Mouse (Mus musculus) erythroblast, embryonic 14.5 days (primary cell): ENCODE measurements around the gene Pi4ka. TPM values are rescaled to one million over a fixed set of nuclear protein-coding genes. Genes with fewer than 3 reads are reported as not detected.
A peak's percentile ranks its signal among the peaks of the same experiment; 100 is the strongest.

ENCODE experiments used
- H3K27me3 ChIP-seq: 2 replicates; pipeline ENCODE4 v1.6.1; 2012; ENCODE audit warnings: inconsistent platforms; ENCODE audit not compliant: control insufficient read depth
- H3K36me3 ChIP-seq: 2 replicates; pipeline ENCODE4 v1.6.1; 2012; ENCODE audit warnings: mild to moderate bottlenecking, inconsistent platforms; ENCODE audit not compliant: control insufficient read depth
- H3K4me1 ChIP-seq: 2 replicates; pipeline ENCODE4 v1.6.1; 2012; ENCODE audit warnings: inconsistent platforms; ENCODE audit not compliant: control insufficient read depth
- H3K4me3 ChIP-seq: replicated peaks from 2 replicates; pipeline ENCODE3; 2012; ENCODE audit warnings: moderate library complexity, mild to moderate bottlenecking, inconsistent platforms
- H3K9me3 ChIP-seq: 2 replicates; pipeline ENCODE4 v1.6.1; 2012; ENCODE audit warnings: low read length, inconsistent platforms, mixed read lengths; ENCODE audit not compliant: control insufficient read depth
- GATA1 ChIP-seq: IDR thresholded peaks from 2 replicates; pipeline ENCODE4 v1.6.1; 2012; ENCODE audit warnings: low read length, inconsistent platforms, mixed read lengths
- TAL1 ChIP-seq: IDR thresholded peaks from 3 replicates; pipeline ENCODE4 v1.6.1; 2012; ENCODE audit warnings: low read length, inconsistent platforms, mixed read lengths
- polyA plus RNA-seq: library from polyadenylated mRNA; stranded (reverse); fragments of >175 nt; gene quantifications from 2 replicates; pipeline ENCODE4 v1.2.3, GENCODE M21; 2012

Pi4ka gene
- polyA plus RNA-seq, 1 experiment = 0.79 TPM

DNA sequence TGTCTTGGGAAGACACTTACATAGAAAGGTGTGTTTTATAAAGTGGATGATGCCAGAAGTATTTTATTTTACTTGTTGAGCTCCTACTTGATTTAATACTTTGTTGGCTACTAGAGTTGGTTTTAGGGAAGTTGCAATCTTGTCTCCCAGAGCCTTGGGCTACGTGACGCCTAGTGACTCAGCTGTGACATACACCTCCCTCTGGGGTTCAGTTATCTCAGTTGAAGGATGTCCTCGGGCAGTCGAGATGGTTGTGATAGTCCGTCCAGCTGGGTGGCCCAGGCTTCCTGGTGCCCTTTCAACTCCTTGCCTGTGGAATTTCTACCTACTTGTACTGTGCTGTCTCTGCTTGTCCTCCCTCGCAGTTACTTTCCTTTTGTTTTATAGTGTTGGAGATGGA, 157.0 kb downstream of the Pi4ka start:
- peak overlapping the region; percentile 26 for H3K4me3 ChIP-seq
- H3K4me1 ChIP-seq = peaks cover 62% of the 10 kb centered on the region

GRCm38 (mm10) chr16:17247727-17248126, 158.4 kb downstream of the Pi4ka start:
- Histone ChIP-seq H3K36me3 (no peaks in the 10 kb centered on the region), H3K9me3 (no peaks in the 10 kb centered on the region), H3K4me1 (peaks cover 52% of the 10 kb centered on the region), H3K4me3 (no peak overlapping the region), H3K27me3 (no peaks in the 10 kb centered on the region)
- TF ChIP-seq TAL1 = no peak
- TF ChIP-seq GATA1 = no peak

More for the DNA sequence above, 157.0 kb downstream of the Pi4ka start:
- Histone ChIP-seq H3K9me3 (no peaks in the 10 kb centered on the region), H3K36me3 (peaks cover 2% of the 10 kb centered on the region; the same call in 1 of the 2 replicates), H3K27me3 (no peaks in the 10 kb centered on the region)
- TF ChIP-seq GATA1 = no peak
- TF ChIP-seq TAL1 = no peak

GRCm38 (mm10) chr16:17244996-17245395, 161.1 kb downstream of the Pi4ka start:
- Histone ChIP-seq H3K9me3 (no peaks in the 10 kb centered on the region), H3K4me3 (no peak overlapping the region), H3K4me1 (peaks cover 36% of the 10 kb centered on the region), H3K36me3 (no peaks in the 10 kb centered on the region), H3K27me3 (no peaks in the 10 kb centered on the region)
- TF ChIP-seq GATA1 (no peak), TAL1 (no peak)

DNA sequence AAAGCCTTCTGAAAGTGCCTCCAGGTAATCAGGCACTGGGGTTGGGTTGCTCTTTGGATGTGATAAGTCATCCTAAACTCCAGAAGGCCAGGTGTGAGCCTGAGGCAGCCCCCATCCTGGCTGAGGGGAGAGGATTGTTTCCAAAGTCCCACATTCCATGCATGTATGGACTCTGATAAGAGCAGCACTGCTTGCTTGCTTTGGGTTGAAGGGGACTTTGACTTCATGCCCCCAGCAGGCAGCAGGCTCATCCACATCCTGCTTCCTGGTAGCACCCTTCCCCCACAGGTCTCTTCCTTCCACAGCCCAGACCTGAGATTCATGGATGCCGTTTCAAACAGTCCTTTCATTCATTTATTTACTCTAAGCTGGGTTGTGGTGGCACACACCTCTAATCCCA, 162.4 kb downstream of the Pi4ka start:
- H3K27me3 ChIP-seq = no peaks in the 10 kb centered on the region
- H3K4me3 ChIP-seq = no peak overlapping the region
- TF ChIP-seq GATA1 (no peak), TAL1 (0 out of 3 replicates have a peak, but pooled peaks have one; percentile 4)
- H3K9me3 ChIP-seq = no peaks in the 10 kb centered on the region
- peaks cover 36% of the 10 kb centered on the region for H3K4me1 ChIP-seq
- no peaks in the 10 kb centered on the region for H3K36me3 ChIP-seq

GRCm38 (mm10) chr16:17239409-17239808, 166.7 kb downstream of the Pi4ka start:
- H3K4me1 ChIP-seq = peaks cover 59% of the 10 kb centered on the region
- H3K27me3 ChIP-seq = peaks cover 8% of the 10 kb centered on the region
- H3K36me3 ChIP-seq = no peaks in the 10 kb centered on the region
- TF ChIP-seq GATA1 (no peak), TAL1 (no peak)
- H3K4me3 ChIP-seq = no peak overlapping the region
- no peaks in the 10 kb centered on the region for H3K9me3 ChIP-seq

DNA sequence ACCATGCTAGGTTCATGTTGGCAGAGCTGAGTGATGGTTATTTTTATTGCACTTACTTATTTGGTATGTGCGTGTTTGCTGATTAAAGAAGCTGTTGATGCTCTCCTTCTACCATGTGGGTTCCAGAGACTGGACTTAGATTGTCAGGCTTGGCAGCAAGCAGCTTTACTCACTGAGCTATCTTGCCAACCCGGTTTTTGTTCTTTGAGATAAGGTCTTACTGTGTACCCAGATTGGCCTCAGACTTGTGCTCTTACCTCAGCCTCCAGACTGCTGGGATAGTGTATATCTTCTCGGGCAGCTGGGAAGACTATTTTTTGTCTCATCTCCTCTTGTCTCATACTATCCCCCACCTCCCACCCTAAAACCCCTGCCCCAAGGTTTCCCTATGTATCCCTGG, 168.5 kb downstream of the Pi4ka start:
- Histone ChIP-seq H3K9me3 (no peaks in the 10 kb centered on the region), H3K27me3 (peaks cover 17% of the 10 kb centered on the region), H3K4me1 (peaks cover 72% of the 10 kb centered on the region), H3K4me3 (no peak overlapping the region), H3K36me3 (no peaks in the 10 kb centered on the region)
- no peak for TF ChIP-seq GATA1
- peak; percentile 24; the same call in 1 of the 3 replicates for TF ChIP-seq TAL1

- Histone ChIP-seq H3K9me3 (peaks cover 2% of the 10 kb centered on the region; the same call in 1 of the 2 replicates), H3K4me1 (peaks cover 66% of the 10 kb centered on the region)
Measured at GRCm38 (mm10) chr16:17234916-17235665, 171.0 kb downstream of the Pi4ka start.

GRCm38 (mm10) chr16:17234499-17234895, 171.6 kb downstream of the Pi4ka start:
- no peaks in the 10 kb centered on the region for H3K36me3 ChIP-seq
- H3K27me3 ChIP-seq = peaks cover 21% of the 10 kb centered on the region
- H3K9me3 ChIP-seq = peaks cover 6% of the 10 kb centered on the region; the same call in 1 of the 2 replicates
- peak overlapping the region; percentile 84 for H3K4me3 ChIP-seq
- peaks cover 60% of the 10 kb centered on the region for H3K4me1 ChIP-seq
- TF ChIP-seq TAL1 (no peak), GATA1 (0 out of 2 replicates have a peak, but pooled peaks have one; percentile 32)

More at GRCm38 (mm10) chr16:17234916-17235665, 171.0 kb downstream of the Pi4ka start:
- H3K4me3 ChIP-seq = peak overlapping the region; percentile 84
- no peaks in the 10 kb centered on the region for H3K36me3 ChIP-seq
- TF ChIP-seq GATA1 (no peak), TAL1 (no peak)
- peaks cover 17% of the 10 kb centered on the region for H3K27me3 ChIP-seq

GRCm38 (mm10) chr16:17233702-17234498, 172.2 kb downstream of the Pi4ka start:
- TF ChIP-seq TAL1 = no peak
- no peak for TF ChIP-seq GATA1
- H3K27me3 ChIP-seq = peaks cover 21% of the 10 kb centered on the region
- no peaks in the 10 kb centered on the region for H3K36me3 ChIP-seq
- H3K4me1 ChIP-seq = peaks cover 55% of the 10 kb centered on the region
- H3K4me3 ChIP-seq = peak overlapping the region; percentile 84
- peaks cover 6% of the 10 kb centered on the region; the same call in 1 of the 2 replicates for H3K9me3 ChIP-seq
